Mouse (Mus musculus) kidney, postnatal 0 days (tissue): ENCODE data around the gene Dck. TPM values are rescaled to one million over a fixed set of nuclear protein-coding genes. Genes with fewer than 3 reads are reported as not detected.
"Not testable (repeated sequence)": the region's sequence is repeated elsewhere in the genome, so short reads cannot be mapped to it uniquely, and the experiment has no call there.

ENCODE experiments used
- ATAC-seq: fragments of 200-750 bp; cut with Nextera tagmentation; replicated peaks from 2 replicates; pipeline ENCODE4 v1.8.0; 2017; ENCODE audit warnings: low read depth, moderate number of reproducible peaks, moderate TSS enrichment, moderate library complexity; ENCODE audit not compliant: low FRiP score
- DNase-seq: peaks from one replicate; pipeline ENCODE4 v3.0.0-alpha.2; 2016; ENCODE audit warnings: low spot score
- H3K27ac ChIP-seq: fragments of 300-500 bp; sonication (generic); 2 replicates; pipeline ENCODE4 v1.5.1; 2014; ENCODE audit warnings: mild to moderate bottlenecking
- H3K27me3 ChIP-seq: fragments of 300-500 bp; sonication (generic); 2 replicates; pipeline ENCODE4 v1.6.1; 2014; ENCODE audit warnings: low read length, mixed read lengths; ENCODE audit not compliant: insufficient read depth
- H3K36me3 ChIP-seq: fragments of 300-500 bp; sonication (generic); 2 replicates; pipeline ENCODE4 v1.6.1; 2014; ENCODE audit warnings: low read length, mixed read lengths; ENCODE audit not compliant: insufficient read depth
- H3K4me1 ChIP-seq: fragments of 300-500 bp; sonication (generic); replicated peaks from 2 replicates; pipeline ENCODE4 v1.6.1; 2014; ENCODE audit warnings: antibody characterized with exemption, low read length, mixed read lengths; ENCODE audit not compliant: insufficient read depth
- H3K4me2 ChIP-seq: fragments of 300-500 bp; sonication (generic); 2 replicates; pipeline ENCODE4 v1.6.1; 2014; ENCODE audit warnings: mild to moderate bottlenecking, low read length, moderate library complexity, mixed read lengths
- H3K4me3 ChIP-seq: fragments of 300-500 bp; sonication (generic); replicated peaks from 2 replicates; pipeline ENCODE4 v1.5.1; 2014; ENCODE audit warnings: low read depth, low read length
- H3K9ac ChIP-seq: fragments of 300-500 bp; sonication (generic); 2 replicates; pipeline ENCODE4 v1.6.1; 2014; ENCODE audit warnings: low read depth, low read length
- H3K9me3 ChIP-seq: fragments of 300-500 bp; sonication (generic); replicated peaks from 2 replicates; pipeline ENCODE4 v1.6.1; 2016; ENCODE audit warnings: low read length, inconsistent platforms, mixed read lengths
- CTCF ChIP-seq: IDR thresholded peaks from 2 replicates; pipeline ENCODE4 v1.5.1; 2016; ENCODE audit warnings: antibody characterized with exemption, low read depth, mild to moderate bottlenecking, moderate library complexity
- WGBS: fragments of 180-500 bp; shearing (Covaris S2); extraction: QIAGEN DNeasy Blood & Tissue Kit; methylation state at CpG from one replicate; pipeline ENCODE4 v1.1.7; 2014; 5-methylcytosine and 5-hydroxymethylcytosine counted together
- polyA plus RNA-seq: library from polyadenylated mRNA; unstranded; fragments of >200 nt; fragmentation: Nextera tagmentation; extraction: Ambion mirVana; gene quantifications from 2 replicates; pipeline ENCODE4 v1.2.1, GENCODE M21; 2015

Gene Dck
- polyA plus RNA-seq, 1 experiment from 2014 or later: 20.3 TPM

- H3K36me3 ChIP-seq: no peaks in the 10 kb centered on the region
- no peak overlapping the region for H3K4me2 ChIP-seq
- no peak overlapping the region for H3K9ac ChIP-seq
- no peak overlapping the region for H3K4me3 ChIP-seq
- no peaks in the 10 kb centered on the region for H3K27me3 ChIP-seq
- 62% methylated on average over 3 of the region's 3 CpGs for WGBS
- no peak for TF ChIP-seq CTCF
- H3K27ac ChIP-seq: no peak overlapping the region
- H3K9me3 ChIP-seq: no peaks in the 10 kb centered on the region
- ATAC-seq (no peak), DNase-seq (no peak)
- H3K4me1 ChIP-seq: peaks cover 4% of the 10 kb centered on the region; the same call in 1 of the 2 replicates
These were observed 40.8 kb upstream of the Dck start for GRCm38 (mm10) chr5:88724030-88724429.

GRCm38 (mm10) chr5:88727593-88728144, 37.1 kb upstream of the Dck start:
- no peak overlapping the region for H3K9ac ChIP-seq
- no peaks in the 10 kb centered on the region for H3K36me3 ChIP-seq
- H3K4me2 ChIP-seq: no peak overlapping the region
- ATAC-seq: no peak
- H3K4me1 ChIP-seq: no peaks in the 10 kb centered on the region
- H3K27me3 ChIP-seq: no peaks in the 10 kb centered on the region
- 68% methylated on average over 3 of the region's 3 CpGs for WGBS
- H3K27ac ChIP-seq: no peak overlapping the region
- no peak overlapping the region for H3K4me3 ChIP-seq
- DNase-seq: no peak
- TF ChIP-seq CTCF: no peak
- no peaks in the 10 kb centered on the region for H3K9me3 ChIP-seq

- no peak for ATAC-seq
These were observed 30.0 kb upstream of the Dck start for GRCm38 (mm10) chr5:88734786-88735185.

GRCm38 (mm10) chr5:88741065-88741464, 23.7 kb upstream of the Dck start:
- not testable (repeated sequence) for H3K4me2 ChIP-seq, H3K9ac ChIP-seq, H3K36me3 ChIP-seq, H3K4me3 ChIP-seq, H3K4me1 ChIP-seq, H3K27ac ChIP-seq, H3K9me3 ChIP-seq, H3K27me3 ChIP-seq, ATAC-seq, DNase-seq
- WGBS: 100% methylated on average over 1 of the region's 1 CpGs

More at GRCm38 (mm10) chr5:88734786-88735185, 30.0 kb upstream of the Dck start:
- no peaks in the 10 kb centered on the region for H3K9me3 ChIP-seq
- no peak for DNase-seq
- no peaks in the 10 kb centered on the region for H3K36me3 ChIP-seq
- no peak overlapping the region for H3K4me3 ChIP-seq
- 95% methylated on average over 2 of the region's 2 CpGs for WGBS
- no peak overlapping the region for H3K27ac ChIP-seq
- H3K9ac ChIP-seq: no peak overlapping the region
- no peaks in the 10 kb centered on the region for H3K4me1 ChIP-seq
- TF ChIP-seq CTCF: peak; percentile 34; the same call in 1 of the 2 replicates
- no peaks in the 10 kb centered on the region for H3K27me3 ChIP-seq
- no peak overlapping the region for H3K4me2 ChIP-seq

- Histone ChIP-seq H3K9ac (no peak overlapping the region), H3K4me1 (no peaks in the 10 kb centered on the region), H3K4me3 (no peak overlapping the region), H3K36me3 (peaks cover 12% of the 10 kb centered on the region; the same call in 1 of the 2 replicates), H3K4me2 (no peak overlapping the region), H3K27ac (no peak overlapping the region), H3K27me3 (no peaks in the 10 kb centered on the region), H3K9me3 (no peaks in the 10 kb centered on the region)
- ATAC-seq: no peak
- DNase-seq: no peak
- WGBS: 74% methylated on average over 1 of the region's 1 CpGs
- TF ChIP-seq CTCF: no peak
These were observed 17.0 kb upstream of the Dck start for GRCm38 (mm10) chr5:88747774-88748173.

GRCm38 (mm10) chr5:88753199-88753598, 11.6 kb upstream of the Dck start:
- DNase-seq: no peak
- no peak overlapping the region for H3K4me2 ChIP-seq
- no peak overlapping the region for H3K27ac ChIP-seq
- WGBS: 85% methylated on average over 4 of the region's 4 CpGs
- ATAC-seq: no peak
- H3K4me3 ChIP-seq: no peak overlapping the region
- no peak overlapping the region for H3K9ac ChIP-seq
- no peaks in the 10 kb centered on the region for H3K9me3 ChIP-seq
- H3K4me1 ChIP-seq: no peaks in the 10 kb centered on the region
- peaks cover 6% of the 10 kb centered on the region; the same call in 1 of the 2 replicates for H3K36me3 ChIP-seq
- no peak for TF ChIP-seq CTCF
- no peaks in the 10 kb centered on the region for H3K27me3 ChIP-seq

- H3K9ac ChIP-seq: no peak overlapping the region
- DNase-seq (no peak), ATAC-seq (no peak)
- TF ChIP-seq CTCF: no peak
- H3K9me3 ChIP-seq: no peaks in the 10 kb centered on the region
- H3K4me1 ChIP-seq: no peaks in the 10 kb centered on the region
- H3K36me3 ChIP-seq: no peaks in the 10 kb centered on the region
- H3K4me3 ChIP-seq: no peak overlapping the region
- H3K4me2 ChIP-seq: no peak overlapping the region
- no peaks in the 10 kb centered on the region for H3K27me3 ChIP-seq
- no peak overlapping the region for H3K27ac ChIP-seq
- 87% methylated on average over 5 of the region's 5 CpGs for WGBS
These were observed 2.2 kb upstream of the Dck start for GRCm38 (mm10) chr5:88762611-88763010.
